Mouse (Mus musculus) hindbrain, embryonic 12.5 days (tissue): ENCODE measurements around the gene Foxd3. TPM values are rescaled to one million over a fixed set of nuclear protein-coding genes. Genes with fewer than 3 reads are reported as not detected.

Experiments used
- ATAC-seq: fragments of 200-750 bp; cut with Nextera tagmentation; 2 replicates; pipeline ENCODE4 v1.8.0; 2017; ENCODE audit warnings: moderate TSS enrichment; ENCODE audit not compliant: low FRiP score
- H3K27ac ChIP-seq: fragments of 300-500 bp; sonication (generic); 2 replicates; pipeline ENCODE4 v1.5.1; 2016; ENCODE audit warnings: mild to moderate bottlenecking
- H3K27me3 ChIP-seq: fragments of 300-500 bp; sonication (generic); 2 replicates; pipeline ENCODE4 v1.6.1; 2016; ENCODE audit warnings: mild to moderate bottlenecking
- H3K36me3 ChIP-seq: fragments of 300-500 bp; sonication (generic); 2 replicates; pipeline ENCODE4 v1.6.1; 2016; ENCODE audit warnings: mild to moderate bottlenecking
- H3K4me1 ChIP-seq: fragments of 300-500 bp; sonication (generic); 2 replicates; pipeline ENCODE4 v1.6.1; 2016
- H3K4me2 ChIP-seq: fragments of 300-500 bp; sonication (generic); replicated peaks from 2 replicates; pipeline ENCODE4 v1.6.1; 2016; ENCODE audit warnings: mild to moderate bottlenecking
- H3K4me3 ChIP-seq: fragments of 300-500 bp; sonication (generic); 2 replicates; pipeline ENCODE4 v1.5.1; 2016; ENCODE audit warnings: mild to moderate bottlenecking
- H3K9ac ChIP-seq: fragments of 300-500 bp; sonication (generic); 2 replicates; pipeline ENCODE4 v1.6.1; 2016; ENCODE audit warnings: mild to moderate bottlenecking, moderate library complexity
- H3K9me3 ChIP-seq: fragments of 300-500 bp; sonication (generic); replicated peaks from 2 replicates; pipeline ENCODE4 v1.6.1; 2016; ENCODE audit warnings: mild to moderate bottlenecking
- WGBS: fragments of 180-500 bp; shearing (Covaris S2); methylation state at CpG from one replicate; pipeline ENCODE4 v1.1.7; 2016; 5-methylcytosine and 5-hydroxymethylcytosine counted together
- polyA plus RNA-seq: library from polyadenylated mRNA; unstranded; fragments of >200 nt; fragmentation: Nextera tagmentation; extraction: Ambion mirVana; gene quantifications from 2 replicates; pipeline ENCODE4 v1.2.1, GENCODE M21; 2016

The Foxd3 gene
- polyA plus RNA-seq, 1 experiment from 2014 or later, result 4.4 TPM

DNA sequence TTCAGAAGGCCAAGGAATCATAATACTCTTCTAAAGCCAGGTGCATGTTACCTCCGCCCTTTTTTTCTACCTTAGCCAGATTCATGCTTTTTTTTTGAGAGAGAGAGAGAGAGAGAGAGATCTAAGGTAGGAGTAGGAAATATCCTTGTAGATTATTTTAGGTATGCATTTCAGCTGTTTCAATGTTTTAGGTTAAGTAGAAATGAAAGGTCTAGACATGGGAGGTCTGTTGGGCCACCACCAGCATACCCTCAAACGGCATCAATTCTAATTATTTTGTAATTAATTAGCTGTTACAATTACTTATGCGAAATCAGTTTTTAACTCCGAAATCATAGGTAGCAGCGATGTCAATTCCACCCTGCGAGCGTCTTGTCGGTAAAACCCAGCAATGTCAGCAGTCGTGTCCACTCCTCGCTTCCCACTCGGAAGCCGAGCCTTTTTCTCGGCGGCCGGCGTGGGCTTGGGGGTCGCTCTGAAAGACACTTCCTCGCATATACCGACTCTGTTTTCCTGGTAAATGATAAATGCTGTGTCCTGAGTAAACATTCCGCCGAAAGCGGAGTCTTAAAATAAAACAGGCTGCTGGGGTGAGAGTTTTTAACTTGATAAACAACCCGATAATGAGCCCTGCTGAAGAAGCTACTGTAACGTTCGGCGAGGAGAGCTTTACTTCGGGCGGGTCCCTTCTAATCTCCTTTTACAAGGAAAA is 3.4 kb downstream of the Foxd3 start:
- no peak for ATAC-seq
- no peaks in the 10 kb centered on the region for H3K36me3 ChIP-seq
- H3K4me3 ChIP-seq, result no peak overlapping the region; the same call in 1 of the 2 replicates
- no peaks in the 10 kb centered on the region for H3K9me3 ChIP-seq
- H3K9ac ChIP-seq, result no peak overlapping the region
- H3K27me3 ChIP-seq, result peaks cover 86% of the 10 kb centered on the region
- H3K4me2 ChIP-seq, result peak overlapping the region; percentile 0; the same call in 1 of the 2 replicates
- peaks cover 26% of the 10 kb centered on the region for H3K4me1 ChIP-seq
- under 1% methylated on average over 28 of the region's 28 CpGs for WGBS
- H3K27ac ChIP-seq, result no peak overlapping the region

DNA sequence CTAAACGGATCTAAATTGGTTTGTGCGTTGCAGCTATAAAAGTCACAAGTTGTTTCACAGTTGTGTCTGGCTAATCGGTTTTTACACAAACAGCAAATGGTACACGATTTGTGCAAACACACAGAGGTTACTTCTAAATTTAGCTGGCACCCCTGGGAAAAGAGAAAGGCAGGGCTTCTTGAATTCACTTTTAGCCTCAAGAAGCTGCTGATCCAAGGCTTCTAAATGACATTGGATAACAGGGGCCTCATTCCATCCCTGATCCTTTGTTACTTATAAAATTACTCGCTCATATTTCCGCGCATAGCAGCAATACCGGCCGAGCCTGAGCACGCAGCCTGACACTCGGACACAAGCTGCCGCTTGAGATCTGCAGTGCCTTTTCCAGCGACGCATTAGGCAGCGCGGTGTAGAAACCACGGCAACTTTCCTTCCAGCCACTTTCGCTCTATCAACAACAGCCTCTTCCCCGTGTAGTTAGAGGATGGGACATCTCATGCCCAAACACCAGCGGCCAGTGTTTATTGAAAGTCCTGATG is 4.0 kb downstream of the Foxd3 start:
- 1% methylated on average over 20 of the region's 20 CpGs for WGBS
- Histone ChIP-seq H3K4me2 (peak overlapping the region; percentile 0; the same call in 1 of the 2 replicates), H3K27me3 (peaks cover 86% of the 10 kb centered on the region), H3K4me1 (peaks cover 26% of the 10 kb centered on the region), H3K9me3 (no peaks in the 10 kb centered on the region), H3K9ac (no peak overlapping the region), H3K4me3 (no peak overlapping the region; the same call in 1 of the 2 replicates), H3K27ac (no peak overlapping the region), H3K36me3 (no peaks in the 10 kb centered on the region)
- ATAC-seq, result no peak

DNA sequence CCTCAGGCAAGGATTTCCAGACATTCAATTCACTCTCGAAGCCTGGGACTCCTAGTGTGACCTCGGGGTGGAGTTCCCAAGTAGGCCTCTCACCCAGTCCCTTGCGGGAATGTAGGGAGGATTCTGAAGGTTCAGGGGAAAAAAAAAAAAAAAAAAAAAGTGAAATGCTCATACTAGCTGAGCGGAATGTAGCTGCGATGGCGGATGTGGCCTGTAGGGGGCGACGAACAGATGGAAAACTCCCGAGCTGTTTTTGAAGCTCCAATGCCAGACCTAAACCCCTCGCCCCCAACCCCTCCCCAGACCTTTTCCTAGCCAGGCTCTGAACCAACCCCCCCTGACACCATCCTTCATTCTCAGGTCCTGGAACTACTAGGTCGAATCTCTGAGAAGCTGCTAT is 4.9 kb downstream of the Foxd3 start:
- ATAC-seq, result no peak
- peaks cover 87% of the 10 kb centered on the region for H3K27me3 ChIP-seq
- peaks cover 23% of the 10 kb centered on the region for H3K4me1 ChIP-seq
- peak overlapping the region; percentile 8; the same call in 1 of the 2 replicates for H3K4me2 ChIP-seq
- no peak overlapping the region for H3K4me3 ChIP-seq
- H3K9ac ChIP-seq, result no peak overlapping the region
- H3K27ac ChIP-seq, result no peak overlapping the region
- no peaks in the 10 kb centered on the region for H3K9me3 ChIP-seq
- H3K36me3 ChIP-seq, result no peaks in the 10 kb centered on the region
- under 1% methylated on average over 11 of the region's 11 CpGs for WGBS

DNA sequence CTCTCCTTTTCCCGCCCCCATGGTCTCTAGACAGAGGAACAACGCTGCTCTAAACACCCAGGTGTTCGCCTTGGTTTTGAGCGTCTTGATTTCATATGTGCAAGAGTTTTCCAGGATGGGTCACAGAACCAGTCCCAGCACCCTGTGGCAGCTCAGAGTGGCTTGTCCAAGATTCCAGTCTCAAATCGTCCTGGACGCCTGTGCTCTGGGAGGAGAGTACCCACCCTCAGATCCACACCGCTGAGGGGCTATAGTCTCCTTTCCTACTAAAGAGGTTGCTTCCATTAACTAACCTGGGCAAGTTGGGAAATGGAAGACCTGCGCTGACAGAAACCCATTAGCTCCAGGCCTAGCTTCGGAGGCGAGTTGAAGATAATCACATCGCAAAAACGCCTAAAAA is 5.9 kb downstream of the Foxd3 start:
- 8% methylated on average over 12 of the region's 12 CpGs for WGBS
- Histone ChIP-seq H3K4me2 (no peak overlapping the region), H3K36me3 (no peaks in the 10 kb centered on the region), H3K9ac (no peak overlapping the region), H3K4me3 (no peak overlapping the region), H3K27me3 (peaks cover 80% of the 10 kb centered on the region), H3K9me3 (no peaks in the 10 kb centered on the region), H3K4me1 (peaks cover 14% of the 10 kb centered on the region), H3K27ac (no peak overlapping the region)
- ATAC-seq, result no peak

DNA sequence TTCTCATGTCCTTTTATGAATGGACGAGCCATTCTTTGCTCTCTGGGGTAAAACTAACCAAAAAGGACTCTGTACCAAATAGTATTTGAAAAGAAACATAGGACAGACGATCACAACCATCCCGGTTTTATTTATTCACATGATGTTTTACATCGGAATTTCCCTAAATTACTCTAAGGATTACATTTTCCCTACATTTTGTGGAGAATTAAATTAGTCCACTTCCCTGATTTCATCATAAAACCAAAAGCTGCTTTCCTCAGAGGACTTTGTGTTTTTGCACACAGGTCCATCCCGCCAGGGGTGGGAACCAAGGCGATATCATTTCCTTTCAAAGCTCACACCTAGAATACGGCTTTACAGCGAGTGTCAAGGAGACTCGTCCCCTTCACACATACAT is 6.3 kb downstream of the Foxd3 start:
- Histone ChIP-seq H3K9ac (no peak overlapping the region), H3K4me2 (no peak overlapping the region), H3K36me3 (no peaks in the 10 kb centered on the region), H3K4me3 (no peak overlapping the region), H3K9me3 (no peaks in the 10 kb centered on the region), H3K27ac (no peak overlapping the region), H3K27me3 (peaks cover 76% of the 10 kb centered on the region), H3K4me1 (peaks cover 9% of the 10 kb centered on the region)
- no peak for ATAC-seq
- WGBS, result 16% methylated on average over 9 of the region's 9 CpGs

DNA sequence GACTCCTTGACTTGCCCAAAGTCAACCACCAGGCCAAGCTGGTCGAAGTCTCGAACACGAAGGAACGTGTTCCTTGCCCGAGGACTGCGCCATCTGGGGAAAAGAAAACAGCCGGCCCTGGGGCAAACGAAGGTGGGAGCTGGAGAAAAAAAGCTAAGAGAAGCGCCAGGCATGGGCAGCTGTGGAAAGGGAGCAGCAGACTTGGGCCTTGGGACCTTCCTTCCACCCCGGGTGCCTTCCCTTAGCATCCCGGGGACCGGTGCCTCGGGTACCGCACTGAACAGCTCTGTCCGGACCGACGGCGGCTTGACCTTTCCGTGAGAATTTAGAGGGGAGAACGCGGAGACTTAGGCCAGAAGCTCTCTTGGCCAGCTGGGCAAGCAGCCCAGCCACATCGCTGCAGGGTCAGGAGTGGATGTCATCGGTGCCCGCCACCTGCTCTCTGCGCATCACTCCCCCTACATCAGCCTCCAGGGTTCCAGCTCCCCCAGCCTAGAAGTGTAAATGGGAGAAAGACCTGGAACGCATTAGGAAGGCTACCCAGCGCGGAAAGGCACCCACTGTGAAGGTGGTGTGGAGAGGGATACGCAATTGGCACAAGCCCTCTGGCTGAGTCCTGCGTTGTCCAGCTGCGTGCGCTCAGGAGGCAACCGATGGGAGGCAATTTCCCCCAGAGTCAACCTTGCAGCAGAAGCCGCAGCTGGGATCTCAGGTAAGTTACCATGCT is 6.9 kb downstream of the Foxd3 start:
- 4% methylated on average over 34 of the region's 34 CpGs for WGBS
- Histone ChIP-seq H3K4me3 (no peak overlapping the region), H3K4me2 (no peak overlapping the region), H3K9ac (no peak overlapping the region), H3K27me3 (peaks cover 75% of the 10 kb centered on the region), H3K27ac (no peak overlapping the region), H3K9me3 (no peaks in the 10 kb centered on the region), H3K36me3 (no peaks in the 10 kb centered on the region), H3K4me1 (0 out of 2 replicates have a peak, but pooled peaks cover 5% of the 10 kb centered on the region)
- peak; percentile 27; the same call in 1 of the 2 replicates for ATAC-seq

DNA sequence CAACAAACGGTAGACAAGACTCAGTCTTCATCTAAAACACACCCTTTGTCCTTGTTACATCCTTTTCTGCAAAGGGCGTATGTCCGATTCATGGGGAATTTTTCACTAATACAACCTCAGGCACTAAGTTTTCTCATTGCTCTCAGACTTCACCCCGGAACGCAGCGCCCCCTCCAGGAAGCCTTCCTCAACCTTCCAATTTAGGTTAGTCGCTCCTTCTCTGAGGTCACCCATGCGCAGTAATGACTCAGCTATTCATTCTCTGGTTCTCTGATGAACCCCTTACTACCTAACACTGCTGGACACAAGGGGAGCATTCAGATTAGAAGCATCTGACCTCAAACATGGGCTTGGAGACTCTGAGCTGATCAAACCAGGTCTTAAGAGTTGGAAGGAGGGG is 7.6 kb downstream of the Foxd3 start:
- Histone ChIP-seq H3K4me1 (0 out of 2 replicates have a peak, but pooled peaks cover 5% of the 10 kb centered on the region), H3K9ac (no peak overlapping the region), H3K4me2 (no peak overlapping the region), H3K27ac (no peak overlapping the region), H3K36me3 (no peaks in the 10 kb centered on the region), H3K9me3 (no peaks in the 10 kb centered on the region), H3K4me3 (no peak overlapping the region), H3K27me3 (peaks cover 72% of the 10 kb centered on the region)
- 10% methylated on average over 8 of the region's 8 CpGs for WGBS
- no peak for ATAC-seq

DNA sequence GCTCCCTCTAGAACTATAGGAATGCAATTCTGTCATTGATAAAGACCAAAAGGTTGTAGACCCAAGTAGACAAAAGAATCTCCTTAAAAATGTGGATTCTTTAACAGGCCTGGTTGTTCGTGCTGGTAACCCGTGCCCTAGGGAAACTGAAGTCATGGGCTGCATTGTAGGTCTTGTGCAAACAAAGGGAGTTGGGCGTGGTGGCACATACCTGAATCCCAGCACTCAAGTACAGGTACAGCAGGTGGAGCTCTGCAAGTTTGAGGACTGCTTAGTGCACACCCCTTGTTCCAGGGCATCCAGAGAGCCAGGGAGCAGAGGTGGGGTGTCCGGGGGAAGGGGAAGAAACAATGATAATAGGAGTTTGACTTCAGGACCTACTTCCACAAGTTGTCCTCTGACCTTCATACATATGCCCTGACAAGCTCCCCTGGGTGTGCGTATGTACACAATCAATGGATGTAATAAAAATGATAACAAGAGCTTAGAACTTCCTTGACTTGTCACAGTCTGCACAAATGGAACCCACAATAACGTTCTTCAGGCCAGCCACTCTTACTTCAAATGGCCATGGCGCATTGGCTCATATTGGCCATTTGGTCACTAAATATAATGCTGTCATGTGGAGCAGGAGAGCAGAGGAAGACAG is 14.2 kb downstream of the Foxd3 start:
- H3K4me2 ChIP-seq, result no peak overlapping the region
- no peak overlapping the region for H3K4me3 ChIP-seq
- H3K27me3 ChIP-seq, result peaks cover 18% of the 10 kb centered on the region
- no peaks in the 10 kb centered on the region for H3K9me3 ChIP-seq
- H3K4me1 ChIP-seq, result no peaks in the 10 kb centered on the region
- H3K9ac ChIP-seq, result no peak overlapping the region
- no peaks in the 10 kb centered on the region for H3K36me3 ChIP-seq
- WGBS, result 87% methylated on average over 7 of the region's 7 CpGs
- H3K27ac ChIP-seq, result no peak overlapping the region
- no peak for ATAC-seq

DNA sequence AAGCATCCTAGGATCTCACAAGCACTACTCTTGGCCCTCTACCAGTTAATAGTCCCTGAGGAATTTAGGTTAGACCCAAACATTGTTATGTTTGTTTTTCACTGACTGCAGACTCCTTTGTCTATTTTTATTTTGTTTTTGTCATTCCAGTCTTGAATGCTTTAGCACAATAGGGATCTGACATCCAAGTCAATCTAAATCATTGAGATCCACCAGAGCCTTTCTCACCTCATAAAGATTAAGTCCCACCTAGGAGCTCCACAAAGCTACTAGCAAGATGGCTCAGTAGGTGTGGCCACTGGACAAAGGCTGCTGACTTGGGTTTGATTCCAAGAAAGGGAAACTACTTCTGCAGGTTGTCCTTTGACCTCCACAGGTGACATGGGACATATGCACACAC is 19.1 kb downstream of the Foxd3 start:
- no peaks in the 10 kb centered on the region for H3K36me3 ChIP-seq
- no peak for ATAC-seq

DNA sequence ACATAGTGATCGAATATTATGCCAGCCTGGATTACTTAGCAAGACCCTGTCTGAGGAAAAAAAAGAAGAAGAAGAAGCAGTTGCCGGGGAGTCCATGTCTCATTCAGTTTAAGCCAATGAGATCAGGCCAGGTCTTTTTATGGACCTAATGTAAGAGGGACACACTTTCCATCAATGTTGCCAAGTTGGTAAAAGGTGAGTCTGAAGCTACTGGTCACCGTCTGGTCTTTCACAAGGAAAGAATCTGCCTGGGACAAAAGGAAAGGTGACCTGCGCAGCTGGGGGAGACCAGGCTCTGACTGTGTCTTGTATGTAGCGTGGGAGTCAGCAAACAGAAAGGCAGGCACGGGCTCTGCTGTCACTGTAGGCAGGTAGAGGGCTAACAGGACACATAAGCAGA is 27.8 kb downstream of the Foxd3 start:
- WGBS, result 87% methylated on average over 6 of the region's 6 CpGs

More for the DNA sequence above, 19.1 kb downstream of the Foxd3 start:
- Histone ChIP-seq H3K27ac (no peak overlapping the region), H3K27me3 (no peaks in the 10 kb centered on the region), H3K9me3 (no peaks in the 10 kb centered on the region), H3K4me2 (no peak overlapping the region), H3K4me1 (no peaks in the 10 kb centered on the region), H3K9ac (no peak overlapping the region), H3K4me3 (no peak overlapping the region)

DNA sequence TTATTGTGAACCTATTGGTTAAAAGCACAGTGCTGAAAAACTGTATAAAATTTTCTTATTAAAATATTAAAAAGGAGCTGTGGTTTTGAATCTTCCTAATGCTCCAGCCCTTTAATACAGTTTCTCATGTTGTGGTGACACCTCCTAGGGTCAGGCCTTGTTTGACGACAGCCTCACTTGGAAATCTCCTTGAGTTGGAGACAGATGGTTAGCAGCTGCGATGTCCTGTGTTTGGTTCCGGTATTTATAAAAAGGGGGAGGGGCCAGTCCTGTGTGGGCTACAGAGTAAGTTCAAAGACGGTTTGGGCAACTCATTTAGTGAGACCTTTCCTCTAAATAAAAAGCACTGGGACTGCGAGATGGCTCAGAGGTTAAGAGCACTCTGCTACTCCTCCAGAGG is 30.2 kb downstream of the Foxd3 start:
- no peak for ATAC-seq

More for the DNA sequence above, 27.8 kb downstream of the Foxd3 start:
- Histone ChIP-seq H3K27me3 (no peaks in the 10 kb centered on the region), H3K9me3 (no peaks in the 10 kb centered on the region), H3K4me1 (no peaks in the 10 kb centered on the region), H3K36me3 (no peaks in the 10 kb centered on the region), H3K27ac (no peak overlapping the region), H3K9ac (no peak overlapping the region), H3K4me2 (no peak overlapping the region), H3K4me3 (no peak overlapping the region)
- no peak for ATAC-seq

More for the DNA sequence above, 30.2 kb downstream of the Foxd3 start:
- no peaks in the 10 kb centered on the region for H3K27me3 ChIP-seq
- no peaks in the 10 kb centered on the region for H3K36me3 ChIP-seq
- H3K4me3 ChIP-seq, result no peak overlapping the region
- 59% methylated on average over 5 of the region's 5 CpGs for WGBS
- H3K4me1 ChIP-seq, result no peaks in the 10 kb centered on the region
- no peak overlapping the region for H3K27ac ChIP-seq
- H3K9me3 ChIP-seq, result no peaks in the 10 kb centered on the region
- H3K9ac ChIP-seq, result no peak overlapping the region
- H3K4me2 ChIP-seq, result no peak overlapping the region
